In the genomic region with DNA sequence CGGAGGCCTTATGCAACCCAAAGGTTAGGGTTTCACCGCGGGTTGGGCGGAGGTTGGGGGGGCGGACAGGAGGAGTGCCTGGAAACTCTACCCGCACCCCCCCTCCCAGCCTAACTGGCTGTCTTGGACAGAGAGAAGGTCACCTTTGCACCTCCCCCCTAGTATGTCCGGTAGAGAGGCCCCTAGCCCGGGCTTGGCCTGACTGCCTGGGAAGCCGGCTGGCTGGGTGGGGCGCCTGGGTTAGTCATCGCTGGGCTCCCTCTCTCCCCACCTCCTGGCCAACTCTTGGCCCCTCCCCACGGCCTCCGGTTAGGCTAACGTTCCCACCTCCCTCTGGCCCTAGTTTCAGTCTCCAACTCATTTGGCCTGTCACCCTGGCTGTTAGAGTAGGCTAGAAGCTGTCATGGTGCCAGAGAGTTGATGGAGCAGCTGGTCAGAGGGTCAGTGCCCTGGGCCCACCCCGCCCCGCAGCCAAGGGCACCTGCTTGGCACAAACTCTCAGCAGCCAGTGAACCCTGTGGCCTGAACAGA, we compare ENCODE assay signal across 8 mouse cellular contexts. TPM values are rescaled to one million over a fixed set of nuclear protein-coding genes. Genes with fewer than 3 reads are reported as not detected.
A peak's percentile ranks its signal among the peaks of the same experiment; 100 is the strongest.
DNase-seq lines count a peak whose midpoint lies in the region; ATAC-seq and TF ChIP-seq lines count a peak whose summit lies in the region.

No protein-coding gene starts in this region.

- WGBS in embryonic facial prominence, embryonic 10.5 days: 3% methylated on average over 16 of the region's 16 CpGs
- 2% methylated on average over 15 of the region's 16 CpGs for WGBS in lung, embryonic 14.5 days
- 3% methylated on average over 16 of the region's 16 CpGs for WGBS in neural tube, embryonic 13.5 days

- no peaks in the 10 kb centered on the region for H3K27me3 ChIP-seq in embryonic facial prominence, embryonic 10.5 days (replicated peaks; ENCODE audit: low read depth, poor library complexity, severe bottlenecking)
- no peaks in the 10 kb centered on the region for H3K27me3 ChIP-seq in lung, embryonic 14.5 days (ENCODE audit: insufficient read depth, low read length)
- H3K27me3 ChIP-seq in neural tube, embryonic 13.5 days: no peaks in the 10 kb centered on the region

- ATAC-seq in lung, embryonic 14.5 days (ENCODE audit: insufficient read depth): peak; percentile 5; the same call in 1 of the 2 replicates
- ATAC-seq in neural tube, embryonic 13.5 days (ENCODE audit: low read depth): no peak

- no peak for TF ChIP-seq CTCF in lung, embryonic 14.5 days (IDR thresholded peaks at IDR 0.05; ENCODE audit: low read depth)

- H3K9ac ChIP-seq in lung, embryonic 14.5 days: peak overlapping the region; percentile 57
- peak overlapping the region; percentile 79 for H3K9ac ChIP-seq in neural tube, embryonic 13.5 days

- H3K36me3 ChIP-seq in embryonic facial prominence, embryonic 10.5 days (replicated peaks): peaks cover 20% of the 10 kb centered on the region
- H3K36me3 ChIP-seq in lung, embryonic 14.5 days (ENCODE audit: insufficient read depth): peaks cover 14% of the 10 kb centered on the region
- H3K36me3 ChIP-seq in neural tube, embryonic 13.5 days: peaks cover 15% of the 10 kb centered on the region

- H3K9me3 ChIP-seq in embryonic facial prominence, embryonic 10.5 days: no peaks in the 10 kb centered on the region
- H3K9me3 ChIP-seq in lung, embryonic 14.5 days (ENCODE audit: low read depth, low read length): no peaks in the 10 kb centered on the region
- no peaks in the 10 kb centered on the region for H3K9me3 ChIP-seq in neural tube, embryonic 13.5 days

- H3K4me1 ChIP-seq in embryonic facial prominence, embryonic 10.5 days: peaks cover 40% of the 10 kb centered on the region
- peaks cover 17% of the 10 kb centered on the region for H3K4me1 ChIP-seq in lung, embryonic 14.5 days (ENCODE audit: insufficient read depth)
- H3K4me1 ChIP-seq in neural tube, embryonic 13.5 days (replicated peaks): peaks cover 36% of the 10 kb centered on the region

- H3K4me3 ChIP-seq in embryonic facial prominence, embryonic 10.5 days: peak overlapping the region; percentile 76
- H3K4me3 ChIP-seq in lung, embryonic 14.5 days (ENCODE audit: low read depth, low read length): peak overlapping the region; percentile 64
- H3K4me3 ChIP-seq in neural tube, embryonic 13.5 days: peak overlapping the region; percentile 75

- DNase-seq in 3T3-L1 (ENCODE audit: low read depth, low spot score): peak; percentile 95
- DNase-seq in ZHBTc4 (ENCODE audit: low read depth, low spot score): peak; percentile 86
- DNase-seq in embryonic facial prominence, embryonic 10.5 days (ENCODE audit: low spot score): peak; percentile 54
- peak; percentile 89 for DNase-seq in heart, adult 8-10 months (ENCODE audit: low spot score)
- DNase-seq in kidney, adult 8-10 months: peak; percentile 94 to 98
- DNase-seq in lung, embryonic 14.5 days: peak; percentile 54
- peak; percentile 83 for DNase-seq in urinary bladder, adult 2 months (ENCODE audit: low spot score)

- peak overlapping the region; percentile 75 for H3K27ac ChIP-seq in embryonic facial prominence, embryonic 10.5 days (replicated peaks)
- H3K27ac ChIP-seq in lung, embryonic 14.5 days (ENCODE audit: low read depth): peak overlapping the region; percentile 85
- peak overlapping the region; percentile 28; the same call in 1 of the 2 replicates for H3K27ac ChIP-seq in neural tube, embryonic 13.5 days (replicated peaks)

- H3K4me2 ChIP-seq in lung, embryonic 14.5 days: peak overlapping the region; percentile 98
- peak overlapping the region; percentile 98 for H3K4me2 ChIP-seq in neural tube, embryonic 13.5 days

RNA-seq across cellular contexts. Expression of a gene that starts 0.8 kb away (rescaled TPM):
- polyA plus RNA-seq in embryonic facial prominence, embryonic 10.5 days (2016; fragmentation: Nextera tagmentation; extraction: Ambion mirVana): 11.1 and 12.7 TPM in 2 replicates
- 1 to 10 TPM; 2.8 to 5.1 (median 4.0) TPM for total RNA-seq in heart, adult 8-10 months (2022)
- polyA plus RNA-seq in lung, embryonic 14.5 days (2014; fragmentation: Nextera tagmentation; extraction: Ambion mirVana): 18.0 and 24.2 TPM in 2 replicates
- polyA plus RNA-seq in neural tube, embryonic 13.5 days (2015; fragmentation: Nextera tagmentation; extraction: Ambion mirVana): 3.9 and 4.3 TPM in 2 replicates
- 12.1 and 12.6 TPM in 2 replicates for polyA plus RNA-seq in urinary bladder, adult 2 months (2012; rRNA removed)

RNA-seq across cellular contexts. Expression of a gene that starts 7.8 kb away (rescaled TPM):
- 6.0 and 6.8 TPM in 2 replicates for polyA plus RNA-seq in embryonic facial prominence, embryonic 10.5 days (2016; fragmentation: Nextera tagmentation; extraction: Ambion mirVana)
- 10 to 100 TPM in 1 of 4 experiments, 1 to 10 TPM in 3; 7.9 to 10.1 (median 8.8) TPM for total RNA-seq in heart, adult 8-10 months (2022)
- 4.1 and 4.6 TPM in 2 replicates for polyA plus RNA-seq in lung, embryonic 14.5 days (2014; fragmentation: Nextera tagmentation; extraction: Ambion mirVana)
- 5.9 and 6.0 TPM in 2 replicates for polyA plus RNA-seq in neural tube, embryonic 13.5 days (2015; fragmentation: Nextera tagmentation; extraction: Ambion mirVana)
- polyA plus RNA-seq in urinary bladder, adult 2 months (2012; rRNA removed): 8.5 and 13.0 TPM in 2 replicates

RNA-seq across cellular contexts. Expression of a gene that starts 22.9 kb away (rescaled TPM):
- not detected in 2 replicates for polyA plus RNA-seq in embryonic facial prominence, embryonic 10.5 days (2016; fragmentation: Nextera tagmentation; extraction: Ambion mirVana)
- not detected for total RNA-seq in heart, adult 8-10 months (2022)
- polyA plus RNA-seq in lung, embryonic 14.5 days (2014; fragmentation: Nextera tagmentation; extraction: Ambion mirVana): 0.24 TPM in 1 of 2 replicates, not detected in the other
- 0.25 TPM in 1 of 2 replicates, not detected in the other for polyA plus RNA-seq in neural tube, embryonic 13.5 days (2015; fragmentation: Nextera tagmentation; extraction: Ambion mirVana)
- polyA plus RNA-seq in urinary bladder, adult 2 months (2012; rRNA removed): 0.07 and 0.14 TPM in 2 replicates

RNA-seq across cellular contexts. Expression of a gene that starts 24.3 kb away (rescaled TPM):
- 74.0 and 76.5 TPM in 2 replicates for polyA plus RNA-seq in embryonic facial prominence, embryonic 10.5 days (2016; fragmentation: Nextera tagmentation; extraction: Ambion mirVana)
- total RNA-seq in heart, adult 8-10 months (2022): 10 to 100 TPM; 92.4 to 99.5 (median 94.6) TPM
- 96.9 and 104 TPM in 2 replicates for polyA plus RNA-seq in lung, embryonic 14.5 days (2014; fragmentation: Nextera tagmentation; extraction: Ambion mirVana)
- polyA plus RNA-seq in neural tube, embryonic 13.5 days (2015; fragmentation: Nextera tagmentation; extraction: Ambion mirVana): 47.3 and 51.3 TPM in 2 replicates
- 75.7 and 79.3 TPM in 2 replicates for polyA plus RNA-seq in urinary bladder, adult 2 months (2012; rRNA removed)

RNA-seq across cellular contexts. Expression of a gene that starts 39.8 kb away (rescaled TPM):
- polyA plus RNA-seq in embryonic facial prominence, embryonic 10.5 days (2016; fragmentation: Nextera tagmentation; extraction: Ambion mirVana): 211 and 216 TPM in 2 replicates
- 10 to 100 TPM; 13.2 to 18.3 (median 16.8) TPM for total RNA-seq in heart, adult 8-10 months (2022)
- 41.7 and 44.6 TPM in 2 replicates for polyA plus RNA-seq in lung, embryonic 14.5 days (2014; fragmentation: Nextera tagmentation; extraction: Ambion mirVana)
- polyA plus RNA-seq in neural tube, embryonic 13.5 days (2015; fragmentation: Nextera tagmentation; extraction: Ambion mirVana): 60.8 and 74.9 TPM in 2 replicates
- polyA plus RNA-seq in urinary bladder, adult 2 months (2012; rRNA removed): 85.3 and 147 TPM in 2 replicates

Comparison
In these comparisons a context has a peak if more than half of its experiments do, and no peak if none do; other contexts are left out.
1. H3K27ac ChIP-seq: peak in every context shown above with its lines; median percentile 85 in lung, embryonic 14.5 days; 75 in embryonic facial prominence, embryonic 10.5 days; 28 in neural tube, embryonic 13.5 days.